Mouse (Mus musculus) urinary bladder, adult 18-20 months (tissue): ENCODE data around the gene Syngr2.
"Not testable (repeated sequence)": the region's sequence is repeated elsewhere in the genome, so short reads cannot be mapped to it uniquely, and the experiment has no call there.

ENCODE experiments used
- DNase-seq, 2 experiments: peaks; one replicate each; pipeline ENCODE4 v3.0.0; 2022; ENCODE audit warnings: low spot score in 2 of 2, mixed read lengths in 2 of 2

Syngr2 gene

DNA sequence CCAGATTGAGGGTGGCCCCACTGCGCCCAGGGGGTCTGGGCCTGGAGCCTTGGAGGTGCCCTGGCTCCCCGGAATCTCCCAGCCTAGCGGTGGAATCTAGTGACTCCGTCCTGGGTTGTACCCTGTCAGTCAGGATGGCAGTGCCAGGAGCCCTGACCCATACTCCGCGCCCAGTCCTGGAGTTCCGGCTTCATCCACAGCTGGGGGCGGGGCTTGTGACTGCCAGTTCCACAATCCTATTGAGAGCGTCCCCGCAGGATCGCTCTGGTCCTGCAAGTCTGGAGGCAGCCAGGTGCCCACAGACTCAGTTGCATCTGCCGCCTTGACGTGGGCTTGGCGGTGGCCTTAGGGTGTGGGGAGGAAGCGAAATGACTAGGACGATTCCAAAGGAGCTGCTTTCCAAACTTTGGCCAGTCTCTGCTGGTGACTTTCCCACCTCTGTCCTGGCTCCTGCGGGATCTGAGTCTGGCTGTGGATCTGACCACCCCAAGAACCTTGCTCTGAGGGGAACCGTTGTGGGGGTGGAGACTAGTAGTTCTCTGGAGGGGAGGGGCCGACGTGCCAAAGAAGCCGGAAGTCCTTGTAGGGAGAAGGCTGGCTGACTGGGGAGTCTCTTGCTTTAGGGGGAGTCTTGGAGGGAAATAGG is 1.1 kb downstream of the Syngr2 start:
- DNase-seq: peak; percentile 78 to 86

DNA sequence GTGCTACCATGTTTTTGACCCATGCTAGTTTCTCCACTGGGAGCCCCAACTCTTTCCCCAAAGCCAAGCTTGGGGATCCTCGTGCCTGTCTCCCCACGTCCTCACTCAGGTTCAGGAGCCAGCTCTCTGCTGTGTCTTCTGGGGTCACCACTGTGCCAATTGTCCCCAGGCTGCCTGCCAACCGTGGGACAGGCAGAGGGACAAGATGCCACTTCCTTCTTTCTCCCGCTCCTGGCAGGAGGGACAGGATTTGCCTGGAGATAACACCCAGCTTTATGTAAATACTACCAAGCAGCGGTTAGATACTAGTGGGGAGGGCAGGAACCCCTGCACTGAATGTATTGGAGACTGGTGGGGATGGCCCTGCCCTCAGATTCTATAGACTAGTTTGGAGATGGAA is 4.4 kb downstream of the Syngr2 start:
- no peak for DNase-seq

DNA sequence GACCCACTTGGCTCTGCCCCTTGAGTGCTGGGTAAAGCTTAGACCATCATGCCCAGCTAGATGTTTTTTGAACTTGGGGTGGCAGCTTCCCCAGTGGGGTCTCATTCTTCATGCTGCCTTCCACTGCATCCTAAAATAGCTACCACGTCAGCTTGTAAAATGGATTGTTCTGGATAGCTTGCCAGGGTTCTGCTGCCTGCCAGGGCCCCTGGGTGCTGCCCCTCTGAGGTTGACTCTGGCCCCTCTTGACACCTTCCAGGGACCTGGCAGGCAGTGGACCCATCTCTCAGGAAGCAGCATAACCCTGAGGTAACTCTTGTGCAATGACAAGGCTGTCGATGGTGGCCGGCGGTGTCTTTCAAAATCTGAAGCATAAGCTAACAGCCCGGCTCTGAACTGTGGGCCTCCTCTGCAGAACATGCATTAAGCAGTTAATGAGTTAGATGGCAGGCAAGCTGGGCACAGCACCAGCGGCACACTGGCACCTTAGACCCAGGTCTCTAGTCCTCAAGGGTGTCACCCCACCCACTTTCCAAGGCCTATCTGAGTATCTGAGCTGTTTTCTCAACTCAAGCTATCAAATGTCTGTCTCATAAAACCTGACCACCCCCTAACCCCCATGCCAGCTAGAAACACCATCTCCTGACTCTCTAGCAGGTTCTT is 5.4 kb downstream of the Syngr2 start:
- no peak for DNase-seq

DNA sequence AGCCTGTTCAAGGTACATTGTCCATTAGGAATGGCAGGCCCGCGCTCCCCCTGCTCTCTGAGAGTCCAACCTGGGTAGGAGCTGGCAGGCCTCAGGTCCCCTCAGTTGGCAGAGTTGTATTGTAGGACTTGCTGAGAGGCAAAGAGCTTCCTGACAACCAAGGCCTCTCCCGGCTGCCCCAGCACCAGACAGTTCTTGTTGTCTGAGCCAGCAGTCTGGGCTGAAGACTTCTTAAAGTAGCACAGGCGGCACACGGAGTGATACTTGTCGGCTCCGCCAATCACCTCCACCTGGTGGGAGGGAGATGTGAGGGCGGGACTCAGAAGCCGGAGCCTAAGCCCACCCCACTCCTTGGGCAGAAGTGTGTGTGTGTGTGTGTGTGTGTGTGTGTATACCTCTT is 6.4 kb downstream of the Syngr2 start:
- not testable (repeated sequence) for DNase-seq

DNA sequence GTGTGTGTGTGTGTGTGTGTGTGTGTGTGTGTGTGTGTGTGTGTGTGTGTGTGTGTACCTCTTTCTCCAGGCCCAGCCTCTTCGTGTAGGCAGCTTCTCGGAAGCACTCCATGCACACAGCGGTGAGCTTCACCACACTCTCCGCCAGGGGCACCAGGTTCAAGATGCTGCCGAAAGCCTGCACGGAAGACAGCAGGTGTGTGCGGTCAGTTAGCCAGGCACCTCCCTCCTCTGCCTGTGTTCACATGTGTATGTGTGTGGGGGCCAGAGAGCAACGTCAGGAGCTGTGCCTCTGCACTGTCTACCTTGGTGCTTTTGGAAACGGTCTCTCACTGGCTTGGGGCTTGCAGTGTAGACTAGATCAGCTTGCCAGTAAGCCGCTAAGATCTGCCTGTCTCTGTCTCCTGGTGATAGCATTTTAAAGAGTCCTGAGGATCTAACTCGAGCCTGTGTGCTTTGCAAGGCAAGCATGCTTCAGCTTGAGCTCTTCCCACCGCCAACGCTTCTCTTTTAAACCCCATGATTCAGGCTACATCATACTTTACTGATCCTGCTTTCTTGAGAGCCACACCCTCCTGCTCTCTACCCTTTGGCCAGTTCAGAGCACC is 7.0 kb downstream of the Syngr2 start:
- no peak for DNase-seq

DNA sequence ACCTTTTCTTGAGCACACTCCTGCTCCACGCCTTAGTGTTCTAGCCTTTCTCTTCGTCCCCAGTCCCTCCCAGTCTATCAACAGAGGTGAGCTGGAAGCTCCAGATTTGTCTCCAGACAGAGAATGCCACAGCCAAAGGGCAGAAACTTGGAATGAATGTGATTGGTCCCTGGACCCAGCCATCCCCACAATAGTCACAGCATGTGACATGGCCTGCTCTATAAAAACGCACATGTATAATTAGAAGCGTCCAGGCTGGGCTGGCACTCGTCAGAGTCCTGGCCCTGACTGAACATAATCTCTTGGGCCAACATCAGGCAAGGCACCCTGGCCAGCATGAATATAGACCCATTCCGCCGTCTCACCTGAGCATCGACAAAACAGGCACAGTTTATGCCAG is 9.6 kb downstream of the Syngr2 start:
- DNase-seq: no peak

DNA sequence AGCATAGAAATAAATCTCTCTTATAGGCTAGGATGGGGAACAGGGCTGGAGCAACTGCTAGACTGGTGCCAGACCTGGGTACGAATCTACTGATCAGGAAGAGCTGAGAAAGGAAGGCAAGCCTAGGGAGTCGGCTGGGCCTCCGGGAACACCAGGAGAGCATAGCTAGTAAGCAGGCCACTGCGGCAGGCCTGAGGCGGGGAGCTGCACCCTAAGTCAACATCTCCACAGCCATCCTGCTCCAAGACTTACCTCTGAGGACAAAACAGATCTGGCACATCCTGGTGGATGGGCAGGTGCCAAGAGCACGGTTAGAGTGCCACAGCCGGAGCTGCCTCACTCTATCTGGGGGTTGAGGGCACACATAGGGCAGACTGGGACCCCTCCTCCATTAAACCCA is 10.7 kb downstream of the Syngr2 start:
- DNase-seq: no peak

DNA sequence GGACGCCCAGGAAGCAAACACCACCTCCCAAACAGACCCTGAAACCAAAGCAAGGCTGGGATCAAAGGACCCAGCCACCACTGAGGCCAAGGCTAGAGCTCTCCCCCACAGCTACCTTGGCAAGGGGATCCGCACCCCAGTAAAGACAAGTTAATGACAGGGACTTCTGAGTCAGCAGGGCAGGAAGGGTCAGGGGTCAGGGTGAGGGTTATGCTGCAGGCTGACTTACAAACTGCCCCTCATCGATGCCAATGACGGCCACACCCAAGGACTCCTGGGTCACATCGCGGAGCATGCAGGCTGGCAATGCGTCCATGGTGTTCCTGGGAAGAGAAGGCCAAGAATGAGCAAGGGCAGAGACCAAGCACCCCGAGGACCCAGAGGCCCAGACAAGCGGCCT is 12.4 kb downstream of the Syngr2 start:
- DNase-seq: no peak

DNA sequence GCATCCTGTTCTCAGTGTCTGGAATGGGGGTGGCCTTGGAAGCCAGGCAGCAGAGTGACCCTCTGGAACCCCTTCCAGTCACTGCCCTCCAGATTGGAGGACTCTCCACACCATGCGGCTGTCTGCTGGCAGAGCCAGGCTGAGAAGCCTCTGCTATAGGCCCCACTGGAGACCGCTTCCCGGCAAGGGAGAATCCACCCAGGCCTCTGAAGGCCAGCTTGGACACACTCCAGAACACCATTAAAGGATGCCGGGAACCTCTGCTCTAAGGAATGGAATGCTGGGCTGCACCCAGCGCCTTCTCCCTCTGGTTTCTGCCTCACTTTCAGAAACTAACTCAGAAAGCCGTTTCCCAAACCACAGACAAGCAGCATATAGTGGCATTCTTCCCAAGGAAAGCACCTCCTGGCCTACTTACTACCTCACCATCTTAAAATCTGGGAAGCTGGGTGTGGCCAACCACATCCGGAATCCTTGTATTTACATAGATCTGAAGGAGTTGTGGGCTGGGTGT is 13.3 kb downstream of the Syngr2 start:
- no peak for DNase-seq

DNA sequence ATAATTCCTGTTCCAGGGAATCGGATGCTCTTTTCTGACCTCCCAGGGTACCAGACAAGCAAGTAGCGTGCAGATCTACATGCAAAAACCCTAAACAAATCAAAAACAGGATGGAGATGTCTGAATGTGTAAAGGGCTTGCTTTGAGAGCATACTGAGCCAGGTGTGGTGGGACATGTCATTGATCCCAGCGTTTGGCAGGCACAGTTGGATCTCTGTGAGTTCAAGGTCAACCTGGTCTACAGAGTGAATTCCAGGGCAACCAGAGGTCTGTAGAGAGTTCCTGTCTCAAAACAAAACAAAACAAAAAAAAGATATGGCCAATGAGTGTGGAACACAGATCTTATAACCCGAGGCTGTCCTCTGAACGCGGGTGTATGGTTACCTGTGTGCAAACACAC is 13.9 kb downstream of the Syngr2 start:
- DNase-seq: no peak

DNA sequence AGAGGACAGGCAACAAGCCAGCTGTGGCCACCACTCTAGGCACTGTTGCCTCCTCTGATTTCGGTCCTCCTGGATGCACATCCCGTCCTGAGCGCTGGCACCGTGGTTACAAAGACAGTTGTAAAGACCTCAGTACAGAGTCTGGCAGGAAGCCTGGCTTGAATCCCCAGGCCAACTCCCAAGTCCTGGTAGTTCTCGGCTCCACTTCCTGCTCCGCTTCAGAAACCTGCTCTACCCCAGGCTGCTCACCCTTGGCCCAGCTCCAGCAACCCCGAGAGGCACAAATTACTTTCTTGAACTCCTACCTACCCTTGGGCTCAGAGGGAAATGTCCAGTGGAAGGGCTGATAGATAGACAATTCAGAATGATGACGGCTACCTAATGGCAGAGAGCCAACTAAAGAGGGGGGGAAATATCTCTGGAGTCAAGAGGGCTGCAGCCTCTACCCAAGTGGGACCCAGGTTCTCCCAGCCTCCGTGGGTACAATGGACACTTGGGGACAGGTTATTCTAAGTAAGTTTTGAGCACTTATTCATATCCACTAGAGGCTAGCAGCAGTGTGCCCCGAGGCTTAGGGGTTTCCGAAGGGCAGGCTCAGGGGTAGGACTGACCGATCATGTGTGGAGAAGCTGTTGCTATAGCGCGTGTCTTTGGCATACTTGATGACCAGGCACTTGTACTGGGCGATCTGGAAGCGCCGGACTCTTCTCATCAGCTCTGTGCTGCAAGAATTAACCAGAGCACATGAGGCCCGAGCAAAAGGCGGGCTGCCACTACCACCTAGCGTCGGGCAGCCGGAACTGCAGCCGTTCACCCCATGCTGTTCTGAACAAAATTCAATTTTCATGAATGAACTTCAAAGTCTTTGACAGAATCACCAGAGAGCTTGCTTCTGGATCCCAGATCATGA is 14.8 kb downstream of the Syngr2 start:
- peak; percentile 67 to 78 for DNase-seq

DNA sequence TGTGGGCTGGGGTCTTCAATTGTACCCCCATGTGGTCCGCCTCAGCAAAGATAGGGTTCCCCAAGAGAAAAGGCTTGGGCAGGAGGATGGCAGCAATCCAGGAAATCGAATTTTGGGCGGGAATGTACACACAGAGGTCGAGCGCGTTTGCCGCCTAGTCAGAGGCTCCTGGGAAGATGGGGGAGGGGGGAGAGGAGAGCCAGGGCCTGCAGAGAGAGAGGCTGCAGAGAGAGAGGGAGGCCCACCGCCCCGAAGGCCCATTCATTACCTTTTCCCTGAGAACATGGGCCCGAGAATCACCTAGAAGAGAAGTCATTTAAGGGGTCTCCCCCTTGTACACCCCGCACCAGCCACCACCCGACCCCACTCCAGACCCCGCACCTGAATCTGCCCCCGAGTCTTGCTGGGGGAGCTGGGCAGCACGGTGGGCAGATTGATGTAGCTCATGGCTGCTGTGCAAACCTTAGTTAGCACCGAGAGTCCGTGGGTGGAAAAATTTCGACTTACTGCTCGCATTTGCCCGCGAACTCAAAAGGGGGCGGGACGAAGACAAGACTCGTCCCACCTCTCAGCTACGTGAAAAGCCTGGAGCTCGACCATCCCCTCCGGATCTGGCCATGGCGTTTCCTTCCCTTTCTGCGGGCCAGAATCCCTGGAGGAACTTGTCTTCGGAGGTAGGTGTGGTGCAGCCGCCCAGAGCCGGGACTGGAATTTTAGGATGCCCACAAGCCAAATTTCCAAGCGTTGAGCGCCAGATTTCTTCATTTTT is 16.0 kb downstream of the Syngr2 start, which contains the start of the genes Afmid and Tk1:
Gene Afmid (plus strand): TSS at position 592 of the 769 bp plus-strand sequence.
Gene Tk1 (minus strand): TSS at position 760 of the 769 bp plus-strand sequence.
- DNase-seq: peak; percentile 58 to 66

DNA sequence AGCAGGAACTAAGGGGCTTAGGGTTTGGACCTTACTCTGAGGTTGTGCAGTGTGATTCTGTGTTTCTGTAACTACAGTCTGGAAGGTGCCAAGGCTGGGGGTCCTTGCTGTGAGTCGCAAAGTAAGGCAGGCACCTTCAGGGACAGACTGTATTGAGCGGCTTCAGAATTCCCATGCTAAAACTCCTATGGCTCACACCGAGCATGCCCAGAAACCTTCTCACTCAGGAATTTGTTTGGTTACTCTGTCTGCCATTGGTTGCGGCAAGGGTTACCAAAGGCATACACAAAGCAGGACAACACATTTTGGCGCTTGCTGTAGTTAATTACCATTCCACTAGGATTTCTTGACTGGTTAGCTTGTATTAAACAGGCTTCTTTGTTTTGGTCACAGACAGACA is 16.7 kb downstream of the Syngr2 start:
- no peak for DNase-seq

DNA sequence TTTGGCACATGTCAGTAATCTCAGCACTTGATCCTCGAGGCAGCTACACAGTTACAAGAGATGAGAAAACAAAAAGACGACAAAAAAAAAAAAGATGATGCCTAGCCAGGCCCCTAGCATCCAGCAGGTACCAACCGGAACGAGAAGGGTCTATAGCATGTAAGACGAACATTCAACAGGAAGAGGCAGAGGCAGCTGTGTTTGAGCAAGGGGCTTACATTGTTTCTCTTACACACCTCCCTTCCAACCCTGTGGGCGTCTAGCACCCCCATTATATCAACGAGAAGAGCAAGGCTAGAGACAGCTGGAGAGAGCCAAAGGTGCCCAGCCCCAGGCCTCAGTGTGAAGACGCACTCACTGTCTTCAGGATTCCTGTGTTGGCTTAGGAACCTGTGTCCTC is 17.4 kb downstream of the Syngr2 start:
- no peak for DNase-seq

DNA sequence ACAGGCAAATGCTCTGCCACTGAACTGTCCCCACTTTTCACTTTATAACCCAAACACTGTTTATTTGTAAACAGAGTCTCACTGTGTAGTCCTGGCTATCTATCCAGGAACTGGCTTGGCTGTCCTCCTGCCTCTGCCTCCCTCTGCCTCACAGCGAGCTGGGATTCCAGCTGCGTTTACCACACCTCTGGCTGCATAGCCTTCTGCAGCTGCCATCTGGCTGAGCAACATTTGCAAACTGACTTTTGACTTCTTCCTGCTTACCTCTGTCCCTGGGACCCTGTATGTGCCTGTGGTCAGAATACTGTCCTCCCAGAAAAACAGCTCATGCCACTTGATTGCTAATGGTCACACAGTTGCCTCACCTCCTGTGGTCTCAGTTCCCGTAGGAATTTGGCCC is 17.9 kb downstream of the Syngr2 start:
- DNase-seq: no peak

DNA sequence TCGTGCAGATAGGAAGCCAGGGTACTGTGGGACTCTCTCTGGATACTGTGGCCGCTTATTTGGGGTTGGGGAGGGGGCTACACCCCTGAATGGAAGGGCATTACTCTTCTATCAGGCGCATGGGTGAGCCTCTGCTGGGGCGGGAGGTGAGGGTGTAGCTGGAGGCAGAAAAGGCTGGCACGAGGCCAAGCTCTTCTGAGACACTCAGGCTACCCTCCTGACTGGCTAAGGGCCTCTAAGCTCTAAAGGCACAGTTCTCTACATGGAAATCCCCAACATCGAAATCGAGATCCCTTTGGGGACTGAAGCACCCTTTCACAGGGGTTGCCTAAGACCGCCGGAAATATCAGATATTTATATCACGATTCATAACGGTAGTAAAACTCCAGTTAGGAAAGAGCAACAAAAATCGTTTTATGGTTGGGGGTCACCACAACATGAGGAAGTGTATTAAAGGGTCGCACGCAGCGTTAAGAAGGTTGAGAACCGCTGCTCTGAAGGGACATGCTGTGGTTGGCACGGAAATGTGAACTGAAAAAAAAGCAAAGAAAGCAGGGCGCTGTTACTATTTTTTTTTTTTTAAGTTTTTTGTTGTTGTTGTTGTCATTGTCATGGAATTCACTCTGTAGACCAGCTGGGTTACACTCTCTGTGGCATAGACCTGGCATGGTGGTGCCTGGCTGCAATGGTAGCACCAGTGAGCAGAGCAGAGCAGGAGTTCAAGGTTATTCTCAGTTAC is 18.9 kb downstream of the Syngr2 start:
- no peak for DNase-seq

DNA sequence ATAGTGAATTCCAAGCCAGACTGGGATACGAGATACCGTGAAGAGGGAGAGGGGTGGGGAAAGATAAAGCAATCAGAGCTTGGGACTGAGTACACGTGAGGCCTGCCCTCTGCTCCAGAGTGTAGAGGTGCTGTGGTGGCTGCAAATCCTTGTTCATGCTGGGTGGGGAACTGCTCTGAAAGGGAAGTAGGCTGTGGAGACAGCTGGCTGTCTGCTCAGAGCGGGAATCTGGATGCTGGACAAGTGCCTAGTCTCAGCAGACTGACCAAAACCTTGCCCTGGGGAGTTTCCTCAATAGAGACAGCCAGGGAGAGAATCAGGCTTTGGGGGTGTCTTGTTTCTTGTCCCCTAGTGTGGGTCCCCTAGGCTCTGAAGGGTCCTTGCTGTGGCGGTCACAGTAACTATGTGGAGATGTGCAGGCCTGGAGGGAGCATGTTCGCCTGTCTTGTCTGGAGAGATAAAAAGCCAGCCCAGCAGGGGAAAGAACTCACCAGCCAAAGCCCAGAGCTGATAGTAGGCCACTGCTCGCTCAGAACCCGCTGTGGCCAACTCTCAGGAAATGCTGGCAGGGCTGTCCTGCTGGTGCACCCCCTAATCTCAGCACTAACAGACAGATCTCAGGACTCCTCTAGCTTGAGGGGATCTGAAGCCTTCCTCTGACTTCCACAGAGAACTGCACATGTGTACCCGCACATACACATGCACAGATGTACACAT is 19.6 kb downstream of the Syngr2 start:
- DNase-seq: no peak

DNA sequence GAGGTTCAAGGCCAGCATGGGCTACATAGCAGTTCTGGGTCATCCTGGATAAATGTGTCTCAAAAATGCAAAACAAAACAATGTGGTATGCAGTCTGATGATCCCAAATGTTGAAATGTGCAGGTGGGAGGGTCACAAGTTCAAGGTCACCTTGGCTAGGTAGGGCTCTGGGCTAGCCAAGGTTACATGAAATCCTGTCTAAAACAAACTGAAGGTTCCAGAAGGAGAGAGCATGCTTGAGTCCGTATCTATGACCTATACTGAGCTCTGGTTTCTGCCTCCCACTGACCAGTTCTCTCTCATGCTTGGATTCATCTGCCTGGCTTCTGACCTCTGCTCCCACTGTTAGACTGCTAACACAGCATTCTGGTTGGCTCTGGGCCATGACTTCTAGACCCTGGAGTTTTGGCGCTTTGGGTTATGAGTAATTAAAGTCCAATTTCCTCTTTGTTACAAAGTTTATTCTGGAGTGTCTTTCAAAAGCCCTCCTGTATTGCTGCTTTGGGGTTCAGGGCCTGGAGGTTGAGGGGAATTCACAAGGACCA is 20.3 kb downstream of the Syngr2 start:
- no peak for DNase-seq

DNA sequence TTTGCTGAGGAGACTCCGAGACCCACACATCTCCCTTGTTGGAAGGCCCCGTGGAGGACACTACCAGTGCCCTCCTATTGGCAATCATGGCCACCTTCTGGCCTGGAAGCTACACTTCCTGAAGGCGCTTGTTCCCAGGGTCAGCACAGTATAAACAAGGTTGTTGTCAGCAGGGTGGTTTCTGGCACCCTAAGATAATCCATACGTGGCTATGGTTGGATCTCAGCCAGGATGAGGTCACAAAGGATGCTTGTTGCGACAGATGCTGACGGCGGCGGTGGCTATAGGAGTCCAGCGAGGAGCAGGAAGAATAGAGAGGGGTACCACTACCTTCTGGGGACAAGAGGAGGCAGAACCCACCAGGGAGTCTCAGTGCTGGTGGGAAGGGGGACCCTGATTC is 20.9 kb downstream of the Syngr2 start:
- no peak for DNase-seq
